Mouse (Mus musculus) midbrain, embryonic 12.5 days (tissue): ENCODE results near the gene Rp9. TPM values are rescaled to one million over a fixed set of nuclear protein-coding genes. Genes with fewer than 3 reads are reported as not detected.
"Not testable (repeated sequence)": the region's sequence is repeated elsewhere in the genome, so short reads cannot be mapped to it uniquely, and the experiment has no call there.

ENCODE experiments used
- ATAC-seq: fragments of 200-750 bp; cut with Nextera tagmentation; 2 replicates; pipeline ENCODE4 v1.8.0; 2017; ENCODE audit warnings: low read depth, moderate TSS enrichment, moderate library complexity; ENCODE audit not compliant: low FRiP score
- H3K27ac ChIP-seq: fragments of 300-500 bp; sonication (generic); replicated peaks from 2 replicates; pipeline ENCODE4 v1.5.1; 2016; ENCODE audit warnings: mild to moderate bottlenecking
- H3K27me3 ChIP-seq: fragments of 300-500 bp; sonication (generic); 2 replicates; pipeline ENCODE4 v1.6.1; 2016; ENCODE audit warnings: mild to moderate bottlenecking
- H3K36me3 ChIP-seq: fragments of 300-500 bp; sonication (generic); 2 replicates; pipeline ENCODE4 v1.6.1; 2016
- H3K4me1 ChIP-seq: fragments of 300-500 bp; sonication (generic); 2 replicates; pipeline ENCODE4 v1.6.1; 2016
- H3K4me2 ChIP-seq: fragments of 300-500 bp; sonication (generic); replicated peaks from 2 replicates; pipeline ENCODE4 v1.6.1; 2016; ENCODE audit warnings: mild to moderate bottlenecking, moderate library complexity
- H3K4me3 ChIP-seq: fragments of 300-500 bp; sonication (generic); 2 replicates; pipeline ENCODE4 v1.5.1; 2016; ENCODE audit warnings: mild to moderate bottlenecking
- H3K9ac ChIP-seq: fragments of 300-500 bp; sonication (generic); replicated peaks from 2 replicates; pipeline ENCODE4 v1.6.1; 2016; ENCODE audit warnings: mild to moderate bottlenecking, moderate library complexity
- H3K9me3 ChIP-seq: fragments of 300-500 bp; sonication (generic); 2 replicates; pipeline ENCODE4 v1.6.1; 2016; ENCODE audit warnings: mild to moderate bottlenecking
- WGBS: fragments of 180-500 bp; shearing (Covaris S2); methylation state at CpG from one replicate; pipeline ENCODE4 v1.1.7; 2016; 5-methylcytosine and 5-hydroxymethylcytosine counted together
- polyA plus RNA-seq: library from polyadenylated mRNA; unstranded; fragments of >200 nt; fragmentation: Nextera tagmentation; extraction: Ambion mirVana; gene quantifications from 2 replicates; pipeline ENCODE4 v1.2.1, GENCODE M21; 2016

Gene Rp9
- polyA plus RNA-seq, 1 experiment from 2014 or later: 53.3 TPM

- ATAC-seq: peak; percentile 99
- no peaks in the 10 kb centered on the region for H3K27me3 ChIP-seq
- peak within 1 kb of the TSS; percentile 61 for H3K4me3 ChIP-seq
- no peaks in the 10 kb centered on the region for H3K4me1 ChIP-seq
- H3K36me3 ChIP-seq: no peaks in the 10 kb centered on the region
- H3K27ac ChIP-seq: 0 out of 2 replicates have a peak within 1 kb of the TSS, but pooled peaks have one; percentile 54
- peak within 1 kb of the TSS; percentile 67 for H3K4me2 ChIP-seq
- no peaks in the 10 kb centered on the region for H3K9me3 ChIP-seq
- 1% methylated on average over 43 of the region's 43 CpGs for WGBS
- peak within 1 kb of the TSS; percentile 69 for H3K9ac ChIP-seq
These were observed 58.3 kb downstream of the Rp9 start, which contains the start of gene 9530077C05Rik for GRCm38 (mm10) chr9:22411002-22411857. TSS of gene 9530077C05Rik (plus strand) at chr9:22411513.

- no peaks in the 10 kb centered on the region for H3K4me1 ChIP-seq
- H3K36me3 ChIP-seq: no peaks in the 10 kb centered on the region
- no peak for ATAC-seq
- H3K4me2 ChIP-seq: no peak overlapping the region
- no peak overlapping the region for H3K9ac ChIP-seq
- no peak overlapping the region for H3K4me3 ChIP-seq
- 81% methylated on average over 7 of the region's 7 CpGs for WGBS
- no peaks in the 10 kb centered on the region for H3K27me3 ChIP-seq
- H3K9me3 ChIP-seq: no peaks in the 10 kb centered on the region
- H3K27ac ChIP-seq: no peak overlapping the region
These were observed 60.0 kb downstream of the Rp9 start for GRCm38 (mm10) chr9:22409501-22409900.

GRCm38 (mm10) chr9:22408344-22408743, 61.2 kb downstream of the Rp9 start:
- not testable (repeated sequence) for H3K9ac ChIP-seq, ATAC-seq, H3K9me3 ChIP-seq, H3K36me3 ChIP-seq, H3K27ac ChIP-seq, H3K4me3 ChIP-seq, H3K27me3 ChIP-seq, H3K4me1 ChIP-seq, H3K4me2 ChIP-seq
- WGBS: 32% methylated on average over 4 of the region's 4 CpGs

- H3K27ac ChIP-seq, H3K9me3 ChIP-seq, H3K4me1 ChIP-seq, ATAC-seq, H3K9ac ChIP-seq, H3K27me3 ChIP-seq, H3K36me3 ChIP-seq, H3K4me3 ChIP-seq, H3K4me2 ChIP-seq: not testable (repeated sequence)
- 70% methylated on average over 4 of the region's 4 CpGs for whole genome bisulfite sequencing
These were observed 61.9 kb downstream of the Rp9 start for GRCm38 (mm10) chr9:22407633-22408032.

- no peak overlapping the region for H3K27ac ChIP-seq
- H3K36me3 ChIP-seq: no peaks in the 10 kb centered on the region
- no peak for ATAC-seq
- H3K9me3 ChIP-seq: no peaks in the 10 kb centered on the region
- H3K4me1 ChIP-seq: no peaks in the 10 kb centered on the region
- WGBS: 80% methylated on average over 3 of the region's 3 CpGs
- no peak overlapping the region for H3K4me2 ChIP-seq
- H3K27me3 ChIP-seq: no peaks in the 10 kb centered on the region
- H3K4me3 ChIP-seq: no peak overlapping the region
- H3K9ac ChIP-seq: no peak overlapping the region
These were observed 64.1 kb downstream of the Rp9 start for GRCm38 (mm10) chr9:22405414-22405813.

DNA sequence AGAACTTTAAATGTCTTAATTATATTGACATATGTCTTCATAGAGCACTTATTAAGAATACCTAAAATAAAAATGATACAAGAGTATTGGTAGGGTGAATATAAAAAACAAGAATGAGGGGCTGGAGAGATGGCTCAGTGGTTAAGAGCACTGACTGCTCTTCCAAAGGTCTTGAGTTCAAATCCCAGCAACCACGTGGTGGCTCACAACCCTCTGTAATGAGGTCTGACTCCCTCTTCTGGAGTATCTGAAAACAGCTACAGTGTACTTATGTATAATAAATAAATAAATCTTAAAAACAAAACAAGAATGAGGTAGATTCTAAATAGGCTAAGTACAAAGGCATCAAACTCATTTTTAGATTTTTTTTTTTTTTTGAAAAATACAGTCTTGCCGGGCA, 66.0 kb downstream of the Rp9 start:
- H3K4me1 ChIP-seq, H3K27ac ChIP-seq, H3K36me3 ChIP-seq, ATAC-seq, H3K9me3 ChIP-seq, H3K27me3 ChIP-seq, H3K4me3 ChIP-seq, H3K4me2 ChIP-seq, H3K9ac ChIP-seq: not testable (repeated sequence)
- 68% methylated on average over 2 of the region's 2 CpGs for whole genome bisulfite sequencing

DNA sequence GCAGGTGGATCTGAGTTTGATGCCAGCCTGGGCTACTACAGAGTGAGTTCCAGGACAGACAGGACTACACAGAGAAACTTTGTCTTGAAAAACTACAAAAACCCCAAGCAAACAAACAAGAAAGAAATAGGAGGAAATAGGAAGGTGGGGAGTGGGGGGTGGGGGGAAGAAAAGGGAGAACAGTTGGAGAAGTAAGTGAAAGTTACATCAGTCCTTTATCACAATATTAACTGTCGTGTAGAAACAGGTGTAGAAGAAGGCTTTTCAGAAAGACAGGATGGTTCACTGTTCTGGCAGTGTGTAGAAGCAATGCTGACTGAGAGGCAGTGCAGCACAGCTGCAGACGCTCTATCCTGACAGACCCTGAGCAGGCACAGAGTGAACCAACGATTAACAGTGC, 66.6 kb downstream of the Rp9 start:
- H3K9me3 ChIP-seq: no peaks in the 10 kb centered on the region
- no peaks in the 10 kb centered on the region for H3K4me1 ChIP-seq
- H3K27ac ChIP-seq: no peak overlapping the region
- no peaks in the 10 kb centered on the region for H3K36me3 ChIP-seq
- no peak for ATAC-seq
- no peak overlapping the region for H3K4me3 ChIP-seq
- H3K27me3 ChIP-seq: no peaks in the 10 kb centered on the region
- H3K4me2 ChIP-seq: no peak overlapping the region
- H3K9ac ChIP-seq: no peak overlapping the region
- WGBS: 84% methylated on average over 3 of the region's 3 CpGs

DNA sequence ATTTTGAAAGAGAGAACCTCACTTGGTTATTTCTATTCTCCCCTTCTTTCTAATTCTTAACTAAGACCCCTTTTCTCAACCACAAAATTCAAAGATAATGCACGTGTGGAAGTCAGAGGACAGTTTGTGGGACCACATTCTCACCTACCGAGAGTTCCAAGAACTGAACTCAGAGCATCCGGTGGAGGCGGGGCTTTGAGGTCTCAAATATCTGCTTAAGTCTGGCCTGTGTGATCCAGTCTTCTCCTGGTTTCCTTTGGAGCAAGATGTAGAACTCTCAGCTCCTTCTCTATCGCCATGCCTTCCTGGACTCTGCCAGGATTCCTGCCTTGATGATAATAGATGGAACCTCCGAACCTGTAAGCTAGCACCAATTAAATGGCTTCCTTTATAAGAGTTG, 67.5 kb downstream of the Rp9 start:
- H3K4me3 ChIP-seq: no peak overlapping the region
- 89% methylated on average over 6 of the region's 6 CpGs for WGBS
- no peak for ATAC-seq

DNA sequence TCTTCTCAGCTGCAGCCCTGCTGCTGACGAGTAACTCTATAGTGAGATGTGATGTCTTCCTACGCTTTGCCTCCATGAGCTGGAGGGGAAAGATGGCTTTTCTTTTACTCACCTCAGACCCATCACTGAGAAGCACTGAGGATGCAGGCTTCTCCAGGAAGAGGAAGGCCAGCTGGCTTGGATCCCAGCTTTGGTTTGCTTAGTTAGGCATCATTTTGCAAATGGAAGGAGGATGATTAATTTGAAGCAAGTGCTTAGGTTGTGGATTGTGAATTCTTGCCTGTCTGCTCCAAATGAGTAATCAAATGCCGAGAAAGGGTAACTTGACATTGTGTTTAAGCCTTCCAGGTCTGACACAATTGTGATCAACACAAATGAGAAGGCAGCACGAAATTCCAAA, 70.5 kb downstream of the Rp9 start:
- Histone ChIP-seq H3K27ac (no peak overlapping the region), H3K36me3 (no peaks in the 10 kb centered on the region), H3K4me1 (no peaks in the 10 kb centered on the region), H3K4me2 (no peak overlapping the region), H3K9ac (no peak overlapping the region), H3K9me3 (no peaks in the 10 kb centered on the region), H3K4me3 (no peak overlapping the region), H3K27me3 (no peaks in the 10 kb centered on the region)
- 84% methylated on average over 4 of the region's 4 CpGs for WGBS
- no peak for ATAC-seq

More for the DNA sequence above, 67.5 kb downstream of the Rp9 start:
- H3K9ac ChIP-seq: no peak overlapping the region
- no peaks in the 10 kb centered on the region for H3K9me3 ChIP-seq
- no peak overlapping the region for H3K27ac ChIP-seq
- H3K27me3 ChIP-seq: no peaks in the 10 kb centered on the region
- no peak overlapping the region for H3K4me2 ChIP-seq
- H3K36me3 ChIP-seq: no peaks in the 10 kb centered on the region
- no peaks in the 10 kb centered on the region for H3K4me1 ChIP-seq

GRCm38 (mm10) chr9:22394725-22395124, 74.8 kb downstream of the Rp9 start:
- 91% methylated on average over 2 of the region's 2 CpGs for WGBS
- no peak overlapping the region for H3K4me2 ChIP-seq
- no peak overlapping the region for H3K4me3 ChIP-seq
- 0 out of 2 replicates have a peak, but pooled peaks cover 2% of the 10 kb centered on the region for H3K4me1 ChIP-seq
- no peak overlapping the region for H3K9ac ChIP-seq
- H3K9me3 ChIP-seq: no peaks in the 10 kb centered on the region
- H3K27me3 ChIP-seq: no peaks in the 10 kb centered on the region
- no peaks in the 10 kb centered on the region for H3K36me3 ChIP-seq
- ATAC-seq: no peak
- H3K27ac ChIP-seq: no peak overlapping the region

DNA sequence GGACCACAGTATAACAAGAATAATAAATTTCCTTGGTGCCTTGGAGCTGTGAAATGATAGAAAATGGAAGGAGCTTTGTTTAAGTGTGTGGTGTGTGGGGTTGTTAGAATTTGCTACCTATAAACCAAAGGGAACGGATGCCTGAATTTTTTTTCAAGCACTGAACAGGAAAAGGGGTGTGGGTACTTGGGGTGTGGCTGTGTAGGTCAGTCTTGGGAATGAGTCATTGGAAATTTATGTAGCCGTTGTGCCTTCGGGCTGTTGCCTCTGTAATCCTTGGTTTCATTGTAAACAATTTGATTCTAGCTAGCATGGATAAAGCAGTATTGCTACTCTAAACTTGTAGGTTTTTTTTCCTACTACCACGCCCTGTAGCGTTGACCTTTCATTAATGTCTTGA, 79.2 kb downstream of the Rp9 start:
- 90% methylated on average over 5 of the region's 5 CpGs for WGBS
- Histone ChIP-seq H3K4me2 (no peak overlapping the region), H3K27me3 (no peaks in the 10 kb centered on the region), H3K4me3 (no peak overlapping the region), H3K9me3 (no peaks in the 10 kb centered on the region), H3K9ac (no peak overlapping the region), H3K36me3 (no peaks in the 10 kb centered on the region), H3K27ac (no peak overlapping the region), H3K4me1 (peaks cover 12% of the 10 kb centered on the region; the same call in 1 of the 2 replicates)
- ATAC-seq: no peak

GRCm38 (mm10) chr9:22389736-22390245, 79.8 kb downstream of the Rp9 start:
- H3K9me3 ChIP-seq: no peaks in the 10 kb centered on the region
- WGBS: 73% methylated on average over 6 of the region's 6 CpGs
- H3K4me2 ChIP-seq: peak overlapping the region; percentile 62
- ATAC-seq: no peak
- H3K27me3 ChIP-seq: no peaks in the 10 kb centered on the region
- peaks cover 12% of the 10 kb centered on the region; the same call in 1 of the 2 replicates for H3K4me1 ChIP-seq
- H3K9ac ChIP-seq: no peak overlapping the region
- H3K27ac ChIP-seq: 0 out of 2 replicates have a peak overlapping the region, but pooled peaks have one; percentile 81
- peak overlapping the region; percentile 66 for H3K4me3 ChIP-seq
- H3K36me3 ChIP-seq: no peaks in the 10 kb centered on the region
